Mouse (Mus musculus): ENCODE measurements at regions not wholly inside any gene's neighbourhood (a gene's known extent, or its start where the extent isn't known, plus 50 kb on each side); places are given as distances from the start of the nearest gene placed in this dataset.

DNA sequence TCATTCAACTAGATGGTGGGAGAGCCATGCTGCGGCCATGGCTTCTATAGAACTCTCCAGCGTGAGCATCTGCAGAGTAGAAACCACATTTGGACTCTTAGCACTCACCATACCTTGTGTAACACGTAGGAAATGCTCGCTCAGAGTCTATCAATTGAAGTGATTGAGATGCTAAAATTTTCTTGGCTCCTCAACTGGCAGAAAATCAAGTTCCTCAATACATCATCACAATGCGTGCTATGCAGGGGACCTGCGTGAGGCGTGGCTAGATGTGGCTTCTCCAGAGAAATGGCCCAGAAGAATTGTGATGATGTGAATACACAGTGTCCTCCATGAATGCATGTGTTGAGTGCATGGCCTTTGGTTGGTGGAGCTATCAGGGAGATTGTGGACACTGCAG is 174.9 kb upstream of the Sfrp2 start:
- no peak for TF ChIP-seq POLR2A (IDR thresholded peaks at IDR 0.05; ENCODE audit: insufficient read length, low read depth)
- TF ChIP-seq MYOG (IDR thresholded peaks at IDR 0.05; ENCODE audit: control insufficient read depth in 1 of 3, insufficient read depth in 1 of 3, insufficient read length in 2 of 3, low read depth in 2 of 3): no peak
- TF ChIP-seq USF1 (IDR thresholded peaks at IDR 0.05; ENCODE audit: low read depth): no peak
- no peak for TF ChIP-seq CEBPB (IDR thresholded peaks at IDR 0.05; ENCODE audit: insufficient read depth, poor library complexity, severe bottlenecking)

Data from myocyte (in vitro differentiated cells).